Mouse (Mus musculus): ENCODE results near the gene Dusp8. TPM values are rescaled to one million over a fixed set of nuclear protein-coding genes. Genes with fewer than 3 reads are reported as not detected.
"Not testable (repeated sequence)": the region's sequence is repeated elsewhere in the genome, so short reads cannot be mapped to it uniquely, and the experiment has no call there.

Dusp8 gene
- polyA plus RNA-seq, 1 experiment: 2.0 TPM

GRCm38 (mm10) chr7:142128843-142129242 is 33.2 kb upstream of the Dusp8 start:
- no peak overlapping the region for H3K27ac ChIP-seq (ENCODE audit: insufficient read depth, low read length)
- no peaks in the 10 kb centered on the region for H3K27me3 ChIP-seq (ENCODE audit: control insufficient read depth, insufficient read depth, low read length, poor library complexity, severe bottlenecking)
- H3K9me3 ChIP-seq (replicated peaks; ENCODE audit: control insufficient read depth, insufficient read depth, low read length, poor library complexity, severe bottlenecking): no peaks in the 10 kb centered on the region
- no peak for TF ChIP-seq CTCF (IDR thresholded peaks at IDR 0.05; ENCODE audit: low read depth, low read length)
- no peak for TF ChIP-seq EP300 (IDR thresholded peaks at IDR 0.05; ENCODE audit: insufficient read depth, low read depth, low read length)
- TF ChIP-seq POLR2A (IDR thresholded peaks at IDR 0.05; ENCODE audit: insufficient read depth, low read length): no peak
- no peak overlapping the region for H3K9ac ChIP-seq (ENCODE audit: low read depth, poor library complexity, severe bottlenecking)
- no peak overlapping the region for H3K4me3 ChIP-seq (ENCODE audit: low read depth, low read length)
- no peaks in the 10 kb centered on the region for H3K36me3 ChIP-seq (ENCODE audit: control insufficient read depth, insufficient read depth, low read length, poor library complexity, severe bottlenecking)
- no peaks in the 10 kb centered on the region for H3K4me1 ChIP-seq (ENCODE audit: control insufficient read depth, insufficient read depth, low read length)

DNA sequence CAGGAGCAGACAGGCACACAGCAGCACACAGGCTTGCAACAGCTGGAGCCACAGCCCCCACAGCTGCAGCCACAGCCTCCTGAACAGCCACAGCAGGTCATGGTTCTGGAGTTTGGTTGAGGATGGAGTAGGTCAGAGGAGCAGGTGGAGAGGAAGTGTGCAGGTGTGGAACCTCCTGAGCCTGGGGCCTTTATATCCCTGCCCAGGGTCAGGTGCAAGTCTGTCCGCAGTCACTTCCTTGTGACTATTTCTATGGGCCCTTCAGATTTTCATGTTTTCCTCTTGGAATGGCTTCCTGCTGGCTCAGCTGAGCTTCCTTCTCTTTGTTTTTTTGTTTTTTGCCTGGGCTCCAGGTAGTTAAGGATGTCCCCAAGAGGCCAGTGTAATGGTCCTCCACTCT is 25.0 kb upstream of the Dusp8 start, which contains the start of gene Gm45618:
Gene Gm45618, minus strand, starts transcription at position 101 of the 400 bp plus-strand sequence.
- not testable (repeated sequence) for H3K27ac ChIP-seq (ENCODE audit: insufficient read depth, low read length); H3K9me3 ChIP-seq (replicated peaks; ENCODE audit: control insufficient read depth, insufficient read depth, low read length, poor library complexity, severe bottlenecking); H3K4me3 ChIP-seq (ENCODE audit: low read depth, low read length); H3K9ac ChIP-seq (ENCODE audit: low read depth, poor library complexity, severe bottlenecking); H3K36me3 ChIP-seq (ENCODE audit: control insufficient read depth, insufficient read depth, low read length, poor library complexity, severe bottlenecking); H3K4me1 ChIP-seq (ENCODE audit: control insufficient read depth, insufficient read depth, low read length); H3K27me3 ChIP-seq (ENCODE audit: control insufficient read depth, insufficient read depth, low read length, poor library complexity, severe bottlenecking)

- peak; percentile 63 for TF ChIP-seq CTCF (IDR thresholded peaks at IDR 0.05; ENCODE audit: low read depth, low read length)
- TF ChIP-seq EP300 (IDR thresholded peaks at IDR 0.05; ENCODE audit: insufficient read depth, low read depth, low read length): no peak
- TF ChIP-seq POLR2A (IDR thresholded peaks at IDR 0.05; ENCODE audit: insufficient read depth, low read length): no peak
- Histone ChIP-seq H3K27ac (ENCODE audit: insufficient read depth, low read length) (no peak overlapping the region), H3K36me3 (ENCODE audit: control insufficient read depth, insufficient read depth, low read length, poor library complexity, severe bottlenecking) (no peaks in the 10 kb centered on the region), H3K9me3 (replicated peaks; ENCODE audit: control insufficient read depth, insufficient read depth, low read length, poor library complexity, severe bottlenecking) (no peaks in the 10 kb centered on the region), H3K4me3 (ENCODE audit: low read depth, low read length) (no peak overlapping the region), H3K4me1 (ENCODE audit: control insufficient read depth, insufficient read depth, low read length) (no peaks in the 10 kb centered on the region), H3K9ac (ENCODE audit: low read depth, poor library complexity, severe bottlenecking) (no peak overlapping the region), H3K27me3 (ENCODE audit: control insufficient read depth, insufficient read depth, low read length, poor library complexity, severe bottlenecking) (no peaks in the 10 kb centered on the region)
Observed at GRCm38 (mm10) chr7:142119632-142120031, 24.0 kb upstream of the Dusp8 start.

DNA sequence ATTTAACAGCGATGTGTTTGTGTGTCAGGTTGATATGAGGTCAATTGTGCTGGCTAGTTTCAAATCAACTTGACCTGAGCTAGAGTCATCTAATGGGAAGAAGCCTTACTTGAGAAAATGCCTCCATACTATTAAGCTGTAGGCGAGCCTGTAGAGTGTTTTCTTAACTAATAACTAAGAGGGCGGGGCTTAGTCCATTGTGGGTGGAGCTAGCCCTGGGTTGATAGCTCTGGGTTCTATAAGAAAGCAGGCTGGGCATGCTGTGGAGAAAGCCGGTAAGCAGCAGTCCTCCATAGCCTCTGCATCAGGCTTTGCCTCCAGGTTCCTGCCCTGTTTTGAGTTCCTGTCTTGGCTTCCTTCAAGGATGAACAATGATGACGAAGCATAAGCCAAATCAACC is 9.1 kb upstream of the Dusp8 start:
- Histone ChIP-seq H3K27me3 (ENCODE audit: control insufficient read depth, insufficient read depth, low read length, poor library complexity, severe bottlenecking) (no peaks in the 10 kb centered on the region), H3K4me3 (ENCODE audit: low read depth, low read length) (no peak overlapping the region), H3K9ac (ENCODE audit: low read depth, poor library complexity, severe bottlenecking) (no peak overlapping the region), H3K36me3 (ENCODE audit: control insufficient read depth, insufficient read depth, low read length, poor library complexity, severe bottlenecking) (no peaks in the 10 kb centered on the region), H3K4me1 (ENCODE audit: control insufficient read depth, insufficient read depth, low read length) (no peaks in the 10 kb centered on the region), H3K27ac (ENCODE audit: insufficient read depth, low read length) (no peak overlapping the region), H3K9me3 (replicated peaks; ENCODE audit: control insufficient read depth, insufficient read depth, low read length, poor library complexity, severe bottlenecking) (no peaks in the 10 kb centered on the region)
- TF ChIP-seq POLR2A (IDR thresholded peaks at IDR 0.05; ENCODE audit: insufficient read depth, low read length) (no peak), EP300 (IDR thresholded peaks at IDR 0.05; ENCODE audit: insufficient read depth, low read depth, low read length) (no peak), CTCF (IDR thresholded peaks at IDR 0.05; ENCODE audit: low read depth, low read length) (no peak)

GRCm38 (mm10) chr7:142097776-142098175 is 2.1 kb upstream of the Dusp8 start:
- Histone ChIP-seq H3K4me3 (ENCODE audit: low read depth, low read length) (no peak overlapping the region), H3K27ac (ENCODE audit: insufficient read depth, low read length) (no peak overlapping the region), H3K36me3 (ENCODE audit: control insufficient read depth, insufficient read depth, low read length, poor library complexity, severe bottlenecking) (no peaks in the 10 kb centered on the region), H3K27me3 (ENCODE audit: control insufficient read depth, insufficient read depth, low read length, poor library complexity, severe bottlenecking) (0 out of 2 replicates have a peak, but pooled peaks cover 3% of the 10 kb centered on the region), H3K9ac (ENCODE audit: low read depth, poor library complexity, severe bottlenecking) (no peak overlapping the region), H3K4me1 (ENCODE audit: control insufficient read depth, insufficient read depth, low read length) (no peaks in the 10 kb centered on the region), H3K9me3 (replicated peaks; ENCODE audit: control insufficient read depth, insufficient read depth, low read length, poor library complexity, severe bottlenecking) (no peaks in the 10 kb centered on the region)
- TF ChIP-seq EP300 (IDR thresholded peaks at IDR 0.05; ENCODE audit: insufficient read depth, low read depth, low read length) (no peak), CTCF (IDR thresholded peaks at IDR 0.05; ENCODE audit: low read depth, low read length) (peak; percentile 94)

- TF ChIP-seq CTCF (IDR thresholded peaks at IDR 0.05; ENCODE audit: low read depth, low read length) (no peak), EP300 (IDR thresholded peaks at IDR 0.05; ENCODE audit: insufficient read depth, low read depth, low read length) (no peak), POLR2A (IDR thresholded peaks at IDR 0.05; ENCODE audit: insufficient read depth, low read length) (no peak)
- H3K36me3 ChIP-seq (ENCODE audit: control insufficient read depth, insufficient read depth, low read length, poor library complexity, severe bottlenecking): no peaks in the 10 kb centered on the region
- no peak overlapping the region for H3K9ac ChIP-seq (ENCODE audit: low read depth, poor library complexity, severe bottlenecking)
- H3K27ac ChIP-seq (ENCODE audit: insufficient read depth, low read length): no peak overlapping the region
- 0 out of 2 replicates have a peak, but pooled peaks cover 3% of the 10 kb centered on the region for H3K27me3 ChIP-seq (ENCODE audit: control insufficient read depth, insufficient read depth, low read length, poor library complexity, severe bottlenecking)
- H3K4me1 ChIP-seq (ENCODE audit: control insufficient read depth, insufficient read depth, low read length): no peaks in the 10 kb centered on the region
- H3K4me3 ChIP-seq (ENCODE audit: low read depth, low read length): no peak overlapping the region
- no peaks in the 10 kb centered on the region for H3K9me3 ChIP-seq (replicated peaks; ENCODE audit: control insufficient read depth, insufficient read depth, low read length, poor library complexity, severe bottlenecking)
Observed at GRCm38 (mm10) chr7:142096701-142097100, 1.1 kb upstream of the Dusp8 start.

Measured in ES-Bruce4 (cell line).